ENCODE assay signal across 8 mouse cellular contexts in genomic region chr14:58149637-58150470, GRCm38 (mm10).
A peak's percentile ranks its signal among the peaks of the same experiment; 100 is the strongest.
DNase-seq lines count a peak whose midpoint lies in the region; ATAC-seq lines count a peak whose summit lies in the region.

No protein-coding gene starts in this region.

- no peaks in the 10 kb centered on the region for H3K36me3 ChIP-seq in heart, embryonic 14.5 days (ENCODE audit: control insufficient read depth, insufficient read depth, low read length)
- H3K36me3 ChIP-seq in midbrain, embryonic 14.5 days (ENCODE audit: control insufficient read depth, insufficient read depth, low read length): no peaks in the 10 kb centered on the region

- H3K4me3 ChIP-seq in heart, embryonic 14.5 days (ENCODE audit: control insufficient read depth in 1 of 2, insufficient read depth in 1 of 2, low read depth in 1 of 2, low read length in 2 of 2): peak overlapping the region; percentile 13 to 19
- H3K4me3 ChIP-seq in midbrain, embryonic 14.5 days (replicated peaks; ENCODE audit: low read depth, low read length): no peak overlapping the region

- peak overlapping the region; percentile 57 for H3K4me2 ChIP-seq in heart, embryonic 14.5 days (ENCODE audit: low read length)
- H3K4me2 ChIP-seq in midbrain, embryonic 14.5 days (ENCODE audit: low read length): peak overlapping the region; percentile 40

- peak overlapping the region; percentile 61 to 63 for H3K27ac ChIP-seq in heart, embryonic 14.5 days (replicated peaks in 1 of 2; ENCODE audit: control insufficient read depth in 1 of 2, insufficient read depth in 1 of 2, low read depth in 2 of 2, low read length in 2 of 2)
- H3K27ac ChIP-seq in midbrain, embryonic 14.5 days (replicated peaks; ENCODE audit: low read depth, low read length): no peak overlapping the region

- ATAC-seq in heart, embryonic 14.5 days (ENCODE audit: insufficient number of reproducible peaks, insufficient read depth, low FRiP score, low read depth): no peak
- ATAC-seq in midbrain, embryonic 14.5 days (ENCODE audit: low FRiP score, low TSS enrichment): no peak

- WGBS in heart, embryonic 14.5 days: 65% methylated on average over 23 of the region's 23 CpGs
- WGBS in midbrain, embryonic 14.5 days: 62% methylated on average over 23 of the region's 23 CpGs

- no peaks in the 10 kb centered on the region for H3K9me3 ChIP-seq in heart, embryonic 14.5 days (ENCODE audit: control insufficient read depth, low read length)
- no peaks in the 10 kb centered on the region for H3K9me3 ChIP-seq in midbrain, embryonic 14.5 days (ENCODE audit: control insufficient read depth, low read length)

- H3K9ac ChIP-seq in heart, embryonic 14.5 days (ENCODE audit: low read length): peak overlapping the region; percentile 54; the same call in 1 of the 2 replicates
- no peak overlapping the region for H3K9ac ChIP-seq in midbrain, embryonic 14.5 days (replicated peaks; ENCODE audit: low read length)

- intact Hi-C loops in heart, postnatal 25 days (cut with DNase I): no loop called here

- DNase-seq in heart, postnatal 25 days (ENCODE audit: low spot score): no peak
- DNase-seq in cerebellum, postnatal 10 days: peak; percentile 20 to 42
- DNase-seq in kidney, adult 11 months: peak; percentile 83
- DNase-seq in midbrain, embryonic 14.5 days: no peak
- DNase-seq in adrenal gland, adult 2 months: no peak
- no peak for DNase-seq in urinary bladder, adult 18-20 months (ENCODE audit: low spot score in 2 of 2)
- no peak for DNase-seq in adrenal gland, postnatal 36 days

- peaks cover 0 to 5% of the 10 kb centered on the region in 2 experiments; a peak in 3 of 4 replicates for H3K4me1 ChIP-seq in heart, embryonic 14.5 days (ENCODE audit: control insufficient read depth in 2 of 2, insufficient read depth in 2 of 2, low read length in 2 of 2)
- no peaks in the 10 kb centered on the region for H3K4me1 ChIP-seq in midbrain, embryonic 14.5 days (ENCODE audit: control insufficient read depth, insufficient read depth, low read length)

- H3K27me3 ChIP-seq in heart, embryonic 14.5 days (ENCODE audit: control insufficient read depth, insufficient read depth, low read length): no peaks in the 10 kb centered on the region
- H3K27me3 ChIP-seq in midbrain, embryonic 14.5 days (ENCODE audit: control insufficient read depth, insufficient read depth, low read length): no peaks in the 10 kb centered on the region

Comparison
In these comparisons a context has a peak if more than half of its experiments do, and no peak if none do; other contexts are left out.
1. DNase-seq: peak in cerebellum, postnatal 10 days (2 of 2) and kidney, adult 11 months (single experiment); none in heart, postnatal 25 days (single experiment), midbrain, embryonic 14.5 days (single experiment), adrenal gland, adult 2 months (single experiment), urinary bladder, adult 18-20 months (0 of 2) and adrenal gland, postnatal 36 days (0 of 2).